Mouse (Mus musculus): ENCODE data around the gene Pkd2l1.

DNA sequence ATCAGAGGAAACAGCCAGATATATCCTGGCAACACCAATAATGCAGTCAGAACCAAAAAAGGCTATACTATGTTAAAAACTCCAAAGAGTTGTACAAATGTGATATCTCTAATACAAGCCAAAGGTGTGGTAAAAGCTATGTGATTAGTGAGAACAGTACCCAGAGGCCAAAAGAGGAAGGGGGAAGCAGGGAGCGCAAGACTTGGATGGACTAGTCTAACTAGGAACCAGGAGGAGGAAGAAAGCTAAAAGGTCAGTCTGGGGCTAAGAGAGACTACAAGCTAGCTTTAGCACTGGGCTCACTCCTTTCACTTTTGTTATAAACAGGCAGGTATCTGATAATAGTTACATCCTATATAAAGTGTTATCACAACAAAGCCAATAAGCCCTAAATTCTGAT is 87.8 kb downstream of the Pkd2l1 start:
- TF ChIP-seq CTCF (conservative IDR thresholded peaks at IDR 0.05; ENCODE audit: low read length) (no peak), NANOG (IDR thresholded peaks at IDR 0.05; ENCODE audit: borderline replicate concordance, low read length) (no peak)
